Mouse (Mus musculus) neural tube, embryonic 14.5 days (tissue): Measurements from ENCODE around the gene Prkn. TPM values are rescaled to one million over a fixed set of nuclear protein-coding genes. Genes with fewer than 3 reads are reported as not detected.

ENCODE experiments used
- ATAC-seq: fragments of 200-750 bp; cut with Nextera tagmentation; 2 replicates; pipeline ENCODE4 v1.8.0; 2017; ENCODE audit warnings: low read depth, mild to moderate bottlenecking, moderate TSS enrichment, moderate library complexity
- H3K27ac ChIP-seq: fragments of 300-500 bp; sonication (generic); 2 replicates; pipeline ENCODE4 v1.5.1; 2014; ENCODE audit warnings: low read depth, mild to moderate bottlenecking, control low read depth, low read length, moderate library complexity, mixed read lengths
- H3K27me3 ChIP-seq: fragments of 300-500 bp; sonication (generic); 2 replicates; pipeline ENCODE4 v1.6.1; 2014; ENCODE audit warnings: low read length; ENCODE audit not compliant: control insufficient read depth, insufficient read depth
- H3K36me3 ChIP-seq: fragments of 300-500 bp; sonication (generic); 2 replicates; pipeline ENCODE4 v1.6.1; 2014; ENCODE audit warnings: low read length, mixed read lengths; ENCODE audit not compliant: control insufficient read depth, insufficient read depth
- H3K4me1 ChIP-seq: fragments of 300-500 bp; sonication (generic); 2 replicates; pipeline ENCODE4 v1.6.1; 2014; ENCODE audit warnings: low read length; ENCODE audit not compliant: control insufficient read depth, insufficient read depth
- H3K4me2 ChIP-seq: fragments of 300-500 bp; sonication (generic); 2 replicates; pipeline ENCODE4 v1.6.1; 2014; ENCODE audit warnings: mild to moderate bottlenecking, low read depth, low read length, control low read depth
- H3K4me3 ChIP-seq: fragments of 300-500 bp; sonication (generic); 2 replicates; pipeline ENCODE4 v1.5.1; 2014; ENCODE audit warnings: low read depth, low read length, control low read depth, mixed read lengths
- H3K9ac ChIP-seq: fragments of 300-500 bp; sonication (generic); replicated peaks from 2 replicates; pipeline ENCODE4 v1.6.1; 2014; ENCODE audit warnings: low read depth, mild to moderate bottlenecking, control low read depth, low read length, mixed read lengths
- H3K9me3 ChIP-seq: fragments of 300-500 bp; sonication (generic); 2 replicates; pipeline ENCODE4 v1.6.1; 2016; ENCODE audit warnings: low read length; ENCODE audit not compliant: control insufficient read depth
- WGBS: fragments of 180-500 bp; shearing (Covaris S2); extraction: QIAGEN DNeasy Blood & Tissue Kit; methylation state at CpG from one replicate; pipeline ENCODE4 v1.1.7; 2014; 5-methylcytosine and 5-hydroxymethylcytosine counted together
- polyA plus RNA-seq: library from polyadenylated mRNA; unstranded; fragments of >200 nt; fragmentation: Nextera tagmentation; extraction: Ambion mirVana; gene quantifications from 2 replicates; pipeline ENCODE4 v1.2.1, GENCODE M21; 2014

Prkn gene
- polyA plus RNA-seq, 1 experiment from 2014 or later = 7.3 TPM

DNA sequence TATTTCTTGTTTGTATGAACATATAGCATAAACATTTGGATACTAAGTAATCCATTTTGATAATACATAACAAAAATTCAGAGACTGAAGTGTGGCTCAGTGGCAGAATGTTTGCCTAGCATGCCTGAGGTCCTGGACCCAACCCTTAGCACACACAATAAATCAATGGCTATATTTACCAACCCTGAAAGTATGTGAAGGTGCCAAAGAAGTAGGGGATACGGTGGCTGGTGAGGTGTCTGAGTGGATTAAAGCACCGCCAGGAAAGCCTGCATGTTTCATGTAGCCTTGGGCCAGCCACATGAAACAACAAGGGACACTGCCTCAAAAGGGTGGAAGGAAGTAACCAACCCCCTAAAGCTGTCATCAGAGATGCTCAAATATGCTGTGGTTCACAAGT lies 192.2 kb downstream of the Prkn start:
- Histone ChIP-seq H3K4me1 (no peaks in the 10 kb centered on the region), H3K4me2 (no peak overlapping the region), H3K9ac (no peak overlapping the region), H3K27me3 (no peaks in the 10 kb centered on the region), H3K4me3 (no peak overlapping the region), H3K27ac (no peak overlapping the region), H3K36me3 (no peaks in the 10 kb centered on the region), H3K9me3 (no peaks in the 10 kb centered on the region)
- WGBS = 85% methylated on average over 2 of the region's 2 CpGs
- no peak for ATAC-seq

DNA sequence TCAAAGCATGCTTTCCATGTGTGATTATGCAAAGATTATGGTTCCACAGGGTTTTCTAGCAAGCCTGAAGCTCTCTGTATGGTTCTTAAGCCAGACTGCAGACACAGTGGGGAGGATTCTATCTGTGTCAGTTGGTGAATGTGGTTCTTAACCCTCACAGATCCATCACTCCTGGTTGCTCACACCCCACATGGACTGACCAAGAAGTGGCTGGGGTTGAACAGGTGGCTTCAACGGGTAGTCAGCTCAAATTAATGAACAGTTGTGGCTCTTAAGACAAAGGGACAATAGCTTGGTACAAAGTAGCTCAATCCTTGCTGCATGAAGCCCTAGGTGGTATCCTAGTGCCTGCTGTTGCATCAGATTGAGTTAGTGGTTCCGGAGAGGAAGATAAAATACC lies 193.4 kb downstream of the Prkn start:
- Histone ChIP-seq H3K27ac (no peak overlapping the region), H3K4me1 (no peaks in the 10 kb centered on the region), H3K4me2 (no peak overlapping the region), H3K9me3 (no peaks in the 10 kb centered on the region), H3K36me3 (no peaks in the 10 kb centered on the region), H3K9ac (no peak overlapping the region), H3K4me3 (no peak overlapping the region), H3K27me3 (no peaks in the 10 kb centered on the region)
- WGBS = 53% methylated on average over 2 of the region's 2 CpGs
- ATAC-seq = no peak

DNA sequence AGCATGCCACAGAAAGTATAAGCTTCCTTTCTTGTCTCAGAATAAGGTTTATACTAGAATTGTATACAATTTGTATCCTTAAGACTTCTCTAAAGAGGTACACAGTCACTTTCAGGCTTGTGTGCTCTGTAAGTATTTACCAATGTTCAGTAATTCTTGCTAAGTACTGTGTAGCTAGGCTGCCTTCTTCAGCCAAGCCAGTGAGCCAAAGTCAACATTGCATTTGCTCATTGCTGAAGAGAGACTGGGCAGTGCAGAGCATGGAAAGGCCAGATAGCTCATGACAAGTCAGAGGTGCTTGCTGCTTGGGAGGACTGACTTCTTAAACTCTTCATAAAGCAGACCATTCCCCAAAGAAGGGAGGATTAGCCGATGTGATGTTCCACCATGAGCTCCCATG lies 198.1 kb downstream of the Prkn start:
- H3K4me1 ChIP-seq = no peaks in the 10 kb centered on the region
- H3K36me3 ChIP-seq = no peaks in the 10 kb centered on the region
- no peak overlapping the region for H3K27ac ChIP-seq
- H3K9me3 ChIP-seq = no peaks in the 10 kb centered on the region
- no peaks in the 10 kb centered on the region for H3K27me3 ChIP-seq
- H3K4me2 ChIP-seq = no peak overlapping the region
- no peak for ATAC-seq
- WGBS = 94% methylated on average over 1 of the region's 1 CpGs
- H3K9ac ChIP-seq = no peak overlapping the region
- H3K4me3 ChIP-seq = no peak overlapping the region

DNA sequence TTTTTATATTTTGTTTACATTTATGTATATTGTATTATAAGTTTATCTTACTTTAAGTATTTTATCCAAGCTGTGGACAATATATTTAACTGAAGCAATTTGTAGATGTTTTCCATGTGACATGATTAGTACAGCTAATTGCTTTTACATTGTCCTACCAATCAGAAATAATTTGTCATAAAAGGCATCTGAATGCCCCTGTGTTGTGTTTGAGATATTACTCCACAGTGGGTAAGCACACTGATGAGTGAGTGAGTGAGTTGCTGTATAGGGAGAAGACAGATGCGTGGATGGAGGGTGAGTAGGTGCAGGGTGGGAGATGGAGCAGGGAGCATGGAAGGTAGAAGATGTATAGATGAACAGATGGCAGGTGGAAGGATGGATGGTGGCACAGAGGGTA lies 218.8 kb downstream of the Prkn start:
- H3K4me1 ChIP-seq = no peaks in the 10 kb centered on the region
- H3K27ac ChIP-seq = no peak overlapping the region
- H3K9me3 ChIP-seq = no peaks in the 10 kb centered on the region
- WGBS = 88% methylated on average over 1 of the region's 1 CpGs
- no peak overlapping the region for H3K9ac ChIP-seq
- ATAC-seq = no peak
- H3K27me3 ChIP-seq = no peaks in the 10 kb centered on the region
- no peak overlapping the region for H3K4me3 ChIP-seq
- no peaks in the 10 kb centered on the region for H3K36me3 ChIP-seq
- H3K4me2 ChIP-seq = no peak overlapping the region

DNA sequence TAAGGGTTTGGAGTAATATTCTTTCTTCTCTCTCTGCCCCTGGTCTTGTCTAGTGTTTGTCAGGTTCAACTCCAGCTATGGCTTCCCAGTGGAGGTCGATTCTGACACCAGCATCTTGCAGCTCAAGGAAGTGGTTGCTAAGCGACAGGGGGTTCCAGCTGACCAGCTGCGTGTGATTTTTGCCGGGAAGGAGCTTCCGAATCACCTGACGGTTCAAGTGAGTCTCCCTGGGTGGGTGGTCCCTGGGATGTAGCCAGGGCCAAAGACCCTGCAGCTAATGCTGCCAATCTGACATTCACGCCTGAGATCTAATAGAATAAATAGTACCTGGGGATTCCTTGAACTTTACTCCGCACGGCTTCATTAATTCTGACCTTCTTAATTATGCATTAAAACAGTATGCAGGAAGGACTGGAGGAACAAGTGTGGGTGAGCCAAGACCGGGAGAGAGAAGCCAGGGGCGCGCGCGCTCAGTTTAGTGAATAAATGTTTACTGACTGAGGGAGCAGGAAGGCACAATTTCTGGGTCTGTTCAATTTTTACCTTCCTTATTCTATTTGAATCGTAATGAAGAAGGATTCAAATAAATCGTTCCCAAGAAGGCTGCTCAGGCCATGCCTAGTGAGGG lies 227.0 kb downstream of the Prkn start:
- Histone ChIP-seq H3K4me1 (peaks cover 9% of the 10 kb centered on the region), H3K4me2 (peak overlapping the region; percentile 37; the same call in 1 of the 2 replicates), H3K27ac (peak overlapping the region; percentile 70), H3K9ac (no peak overlapping the region), H3K36me3 (no peaks in the 10 kb centered on the region), H3K9me3 (no peaks in the 10 kb centered on the region), H3K4me3 (no peak overlapping the region), H3K27me3 (no peaks in the 10 kb centered on the region)
- WGBS = 3% methylated on average over 16 of the region's 16 CpGs
- ATAC-seq = peak; percentile 49

DNA sequence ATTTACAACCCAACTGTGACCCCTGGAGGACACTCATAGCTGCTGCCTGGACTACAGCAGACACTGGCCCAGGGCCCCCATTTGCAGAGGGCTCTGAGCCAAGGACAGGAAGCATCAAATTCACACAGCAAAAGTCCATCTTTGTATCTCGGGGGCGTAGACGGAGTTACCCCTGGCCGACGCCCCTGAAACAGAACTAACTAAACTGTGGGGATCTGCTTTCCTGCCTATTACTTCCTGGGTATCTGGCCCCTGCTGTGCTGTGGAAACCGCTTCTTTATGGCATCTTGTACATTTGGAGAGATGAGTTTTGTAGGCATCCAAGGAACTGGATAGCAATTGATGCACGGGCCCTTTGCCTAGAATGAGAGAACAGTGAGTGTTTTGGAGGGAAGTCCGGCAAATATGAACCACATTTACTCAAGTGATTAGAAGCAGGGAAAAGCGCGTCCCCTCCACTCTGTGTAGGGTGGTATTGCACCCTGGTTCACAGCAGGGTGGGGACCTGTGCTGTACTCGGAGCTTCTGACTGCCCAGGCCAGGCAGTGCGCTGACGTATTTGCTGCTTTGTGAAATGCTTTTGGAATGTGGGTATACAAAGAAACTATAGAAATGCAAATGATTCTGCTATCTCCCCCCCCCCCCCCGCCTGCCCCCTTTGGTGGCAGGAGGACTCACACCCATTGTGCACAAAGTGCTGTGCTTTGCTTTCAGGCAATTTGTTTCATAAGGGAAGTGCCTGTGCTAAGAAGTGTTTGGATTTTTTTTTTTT lies 227.7 kb downstream of the Prkn start:
- ATAC-seq = peak; percentile 88
- no peak overlapping the region for H3K4me3 ChIP-seq
- H3K4me2 ChIP-seq = peak overlapping the region; percentile 37; the same call in 1 of the 2 replicates
- 2% methylated on average over 14 of the region's 14 CpGs for WGBS
- no peak overlapping the region for H3K9ac ChIP-seq
- H3K36me3 ChIP-seq = no peaks in the 10 kb centered on the region
- H3K9me3 ChIP-seq = no peaks in the 10 kb centered on the region
- peaks cover 9% of the 10 kb centered on the region for H3K4me1 ChIP-seq
- peak overlapping the region; percentile 70 for H3K27ac ChIP-seq
- H3K27me3 ChIP-seq = no peaks in the 10 kb centered on the region

DNA sequence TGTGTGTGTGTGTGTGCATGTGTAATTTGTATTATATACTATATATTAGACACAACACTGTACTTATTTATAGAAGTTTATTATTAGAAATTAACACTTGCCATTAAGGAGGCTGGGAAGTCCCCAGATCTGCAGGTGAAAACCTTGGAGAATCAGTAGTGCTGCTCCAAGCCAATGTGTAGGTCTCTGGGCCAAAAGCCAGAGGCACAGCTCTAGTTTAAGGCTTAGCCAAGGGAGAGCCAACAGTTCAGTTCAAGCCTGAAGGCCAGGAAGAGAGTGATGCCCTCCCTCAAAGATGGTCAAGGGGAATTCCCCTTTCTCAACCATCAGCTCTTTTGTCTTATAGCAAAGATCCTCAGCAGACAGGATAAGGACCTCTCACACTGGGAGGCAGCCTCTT lies 230.8 kb downstream of the Prkn start:
- Histone ChIP-seq H3K4me1 (peaks cover 9% of the 10 kb centered on the region), H3K27ac (no peak overlapping the region), H3K27me3 (no peaks in the 10 kb centered on the region), H3K36me3 (no peaks in the 10 kb centered on the region), H3K4me3 (no peak overlapping the region), H3K9me3 (no peaks in the 10 kb centered on the region), H3K4me2 (no peak overlapping the region), H3K9ac (no peak overlapping the region)
- no peak for ATAC-seq

DNA sequence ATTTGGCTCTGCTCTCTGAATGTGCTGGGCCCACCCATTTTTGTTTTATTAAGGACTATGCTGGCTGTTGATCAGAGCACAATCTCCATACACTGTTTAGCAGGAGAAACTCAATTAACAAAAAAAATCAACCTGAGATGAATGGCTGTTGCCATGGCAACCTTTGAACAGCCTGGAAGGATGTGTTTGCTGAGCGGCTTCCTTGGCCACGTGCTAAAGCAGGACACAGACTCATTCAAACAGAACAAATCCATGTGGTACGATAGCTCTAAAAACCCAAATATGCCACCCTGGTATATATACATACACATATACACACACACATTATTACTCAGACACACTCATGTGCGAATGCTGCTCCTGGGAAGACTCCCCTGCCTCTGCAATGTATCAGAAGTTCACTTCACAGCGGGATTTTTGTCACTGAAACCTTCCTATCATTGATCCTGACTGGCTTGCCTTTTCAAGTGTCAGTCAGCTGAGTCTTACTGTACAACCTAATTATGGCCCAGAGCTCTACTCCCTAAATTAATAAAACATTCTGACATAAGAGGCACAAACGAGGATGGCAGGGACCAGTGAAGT lies 236.2 kb downstream of the Prkn start:
- Histone ChIP-seq H3K27me3 (no peaks in the 10 kb centered on the region), H3K4me1 (peaks cover 5% of the 10 kb centered on the region), H3K9ac (no peak overlapping the region), H3K4me3 (no peak overlapping the region), H3K27ac (no peak overlapping the region), H3K9me3 (no peaks in the 10 kb centered on the region), H3K36me3 (no peaks in the 10 kb centered on the region), H3K4me2 (no peak overlapping the region)
- peak; percentile 46; the same call in 1 of the 2 replicates for ATAC-seq
- WGBS = 37% methylated on average over 6 of the region's 6 CpGs

DNA sequence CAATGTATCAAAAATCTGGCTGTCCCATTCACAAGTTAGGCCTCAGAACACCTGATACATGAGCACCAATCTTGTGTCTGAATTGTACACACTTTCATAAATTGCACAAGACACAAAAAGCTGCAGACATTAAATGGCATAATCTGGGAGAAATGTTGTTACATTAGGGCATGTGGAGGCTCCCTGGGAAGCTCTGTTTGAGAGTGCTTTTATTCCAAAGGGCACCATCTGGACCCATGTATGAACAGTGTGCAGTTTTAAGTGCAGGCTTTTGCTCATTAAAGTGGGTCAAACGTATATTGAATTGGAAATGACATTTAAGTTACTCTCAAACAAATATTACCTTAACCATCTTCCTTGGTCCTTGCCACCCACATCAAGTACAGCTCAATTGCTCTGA lies 246.3 kb downstream of the Prkn start:
- Histone ChIP-seq H3K4me1 (peaks cover 6% of the 10 kb centered on the region), H3K27me3 (no peaks in the 10 kb centered on the region), H3K27ac (no peak overlapping the region), H3K9ac (no peak overlapping the region), H3K4me2 (no peak overlapping the region), H3K9me3 (no peaks in the 10 kb centered on the region), H3K36me3 (no peaks in the 10 kb centered on the region), H3K4me3 (no peak overlapping the region)
- WGBS = 30% methylated on average over 1 of the region's 1 CpGs
- ATAC-seq = no peak
